ENCODE assay signal across 15 mouse cellular contexts in genomic region chr13:34465862-34466430, GRCm38 (mm10).
DNase-seq lines count a peak whose midpoint lies in the region; ATAC-seq and TF ChIP-seq lines count a peak whose summit lies in the region.
"Had no signal": no experiment of that assay in that cellular context is flagged by ENCODE, and none has a peak within 500 bp of the region (broad histone marks: within the 10 kb centered on the region; RNA-seq: fewer than 3 reads in every experiment).

No protein-coding gene starts in this region.

- H3K4me2 ChIP-seq in limb, embryonic 11.5 days (ENCODE audit: low read depth, severe bottlenecking): no peak overlapping the region
- H3K4me2 ChIP-seq in liver, postnatal 0 days (ENCODE audit: low read depth, low read length): no peak overlapping the region
- H3K4me2 ChIP-seq in midbrain, embryonic 13.5 days (replicated peaks): no peak overlapping the region
- H3K4me2 ChIP-seq: forebrain, embryonic 15.5 days had no signal

- H3K36me3 ChIP-seq in heart, embryonic 10.5 days: no peaks in the 10 kb centered on the region
- H3K36me3 ChIP-seq in limb, embryonic 11.5 days (ENCODE audit: control insufficient read depth, insufficient read depth, low read length): no peaks in the 10 kb centered on the region
- no peaks in the 10 kb centered on the region for H3K36me3 ChIP-seq in liver, postnatal 0 days (replicated peaks; ENCODE audit: insufficient read depth, low read length)
- no peaks in the 10 kb centered on the region for H3K36me3 ChIP-seq in midbrain, embryonic 13.5 days
- H3K36me3 ChIP-seq: forebrain, embryonic 15.5 days; G1E had no signal

- no peaks in the 10 kb centered on the region for H3K9me3 ChIP-seq in heart, embryonic 10.5 days
- no peaks in the 10 kb centered on the region for H3K9me3 ChIP-seq in limb, embryonic 11.5 days (ENCODE audit: control insufficient read depth, low read length)
- H3K9me3 ChIP-seq in liver, postnatal 0 days (ENCODE audit: low read length): no peaks in the 10 kb centered on the region
- no peaks in the 10 kb centered on the region for H3K9me3 ChIP-seq in midbrain, embryonic 13.5 days
- H3K9me3 ChIP-seq: forebrain, embryonic 15.5 days; G1E had no signal

- no peak overlapping the region for H3K9ac ChIP-seq in limb, embryonic 11.5 days (ENCODE audit: low read length)
- H3K9ac ChIP-seq in liver, postnatal 0 days (replicated peaks): no peak overlapping the region
- no peak overlapping the region for H3K9ac ChIP-seq in midbrain, embryonic 13.5 days (replicated peaks)
- H3K9ac ChIP-seq: forebrain, embryonic 15.5 days had no signal

- DNase-seq in heart, embryonic 10.5 days (ENCODE audit: low spot score): peak; percentile 61
- DNase-seq in heart, adult 8-10 months (ENCODE audit: low spot score): no peak
- DNase-seq in Muller cell, postnatal 12 days (ENCODE audit: inconsistent ontology term): peak; percentile 17
- DNase-seq in limb, embryonic 11.5 days (ENCODE audit: low spot score): peak; percentile 38
- DNase-seq in liver, postnatal 0 days: peak; percentile 60
- DNase-seq in cerebellum, adult 9-11 months: no peak
- DNase-seq in c-Kit-positive CD71-positive TER-119-positive erythroid progenitor cells, embryonic 14.5 days (ENCODE audit: low spot score): no peak
- DNase-seq: heart, postnatal 4 days; lung, adult 2 months; midbrain, embryonic 14.5 days; right cerebral cortex, postnatal 4 days had no signal

- H3K27ac ChIP-seq in heart, embryonic 10.5 days: no peak overlapping the region
- no peak overlapping the region for H3K27ac ChIP-seq in limb, embryonic 11.5 days (replicated peaks; ENCODE audit: low read depth, low read length)
- H3K27ac ChIP-seq in liver, postnatal 0 days (ENCODE audit: low read depth): peak overlapping the region; percentile 87
- H3K27ac ChIP-seq in midbrain, embryonic 13.5 days: no peak overlapping the region
- H3K27ac ChIP-seq: forebrain, embryonic 15.5 days; layer of hippocampus, adult 2 months had no signal

- TF ChIP-seq CTCF in liver, postnatal 0 days (IDR thresholded peaks at IDR 0.05; ENCODE audit: low read depth): no peak

- no peaks in the 10 kb centered on the region for H3K27me3 ChIP-seq in heart, embryonic 10.5 days (ENCODE audit: insufficient read depth, poor library complexity, severe bottlenecking)
- no peaks in the 10 kb centered on the region for H3K27me3 ChIP-seq in limb, embryonic 11.5 days (ENCODE audit: control insufficient read depth, insufficient read depth, low read length)
- H3K27me3 ChIP-seq in liver, postnatal 0 days (ENCODE audit: insufficient read depth, low read length): no peaks in the 10 kb centered on the region
- H3K27me3 ChIP-seq in midbrain, embryonic 13.5 days: no peaks in the 10 kb centered on the region
- H3K27me3 ChIP-seq: forebrain, embryonic 15.5 days had no signal

- no peak overlapping the region for H3K4me3 ChIP-seq in heart, embryonic 10.5 days
- H3K4me3 ChIP-seq in limb, embryonic 11.5 days (ENCODE audit: low read depth, low read length): no peak overlapping the region
- no peak overlapping the region for H3K4me3 ChIP-seq in liver, postnatal 0 days (ENCODE audit: low read depth, low read length)
- no peak overlapping the region for H3K4me3 ChIP-seq in midbrain, embryonic 13.5 days (replicated peaks)
- H3K4me3 ChIP-seq: forebrain, embryonic 15.5 days; layer of hippocampus, adult 2 months had no signal

- peak; percentile 78 for ATAC-seq in limb, embryonic 11.5 days (ENCODE audit: insufficient number of reproducible peaks, low FRiP score, low TSS enrichment, low read depth)
- peak; percentile 55 for ATAC-seq in liver, postnatal 0 days
- no peak for ATAC-seq in midbrain, embryonic 13.5 days
- ATAC-seq: forebrain, embryonic 15.5 days had no signal

- TF ChIP-seq EP300 in liver, postnatal 0 days (IDR thresholded peaks at IDR 0.05; ENCODE audit: low read depth): no peak

- H3K4me1 ChIP-seq in heart, embryonic 10.5 days: peaks cover 23% of the 10 kb centered on the region
- peaks cover 3% of the 10 kb centered on the region for H3K4me1 ChIP-seq in limb, embryonic 11.5 days (ENCODE audit: control insufficient read depth, insufficient read depth, low read length)
- peaks cover 21% of the 10 kb centered on the region for H3K4me1 ChIP-seq in liver, postnatal 0 days (ENCODE audit: insufficient read depth)
- H3K4me1 ChIP-seq in midbrain, embryonic 13.5 days (replicated peaks): peaks cover 18% of the 10 kb centered on the region

Comparison
In these comparisons a context has a peak if more than half of its experiments do, and no peak if none do; other contexts are left out.
1. DNase-seq: peak in heart, embryonic 10.5 days (single experiment), Muller cell, postnatal 12 days (single experiment), limb, embryonic 11.5 days (single experiment) and liver, postnatal 0 days (single experiment); none in heart, adult 8-10 months (single experiment), cerebellum, adult 9-11 months (single experiment) and c-Kit-positive CD71-positive TER-119-positive erythroid progenitor cells, embryonic 14.5 days (single experiment).